Mouse (Mus musculus): ENCODE data around the gene Lhx1. TPM values are rescaled to one million over a fixed set of nuclear protein-coding genes. Genes with fewer than 3 reads are reported as not detected.

Lhx1 gene
- polyA plus RNA-seq, 1 experiment from 2014 or later = not detected

GRCm38 (mm10) chr11:84526976-84527860 lies 1.9 kb upstream of the Lhx1 start:
- no peak for DNase-seq (ENCODE audit: low spot score)

- DNase-seq (ENCODE audit: low spot score) = no peak
Observed at GRCm38 (mm10) chr11:84526451-84526850, 1.1 kb upstream of the Lhx1 start.

- DNase-seq (ENCODE audit: low spot score) = no peak
Observed at GRCm38 (mm10) chr11:84524511-84525270, 644 bp downstream of the Lhx1 start.

- DNase-seq (ENCODE audit: low spot score) = no peak
Observed at GRCm38 (mm10) chr11:84523841-84524510, 1.4 kb downstream of the Lhx1 start.

GRCm38 (mm10) chr11:84523321-84523831 lies 2.0 kb downstream of the Lhx1 start:
- DNase-seq (ENCODE audit: low spot score) = no peak

- no peak for DNase-seq (ENCODE audit: low spot score)
Observed at GRCm38 (mm10) chr11:84522577-84523320, 2.6 kb downstream of the Lhx1 start.

GRCm38 (mm10) chr11:84521751-84522299 lies 3.5 kb downstream of the Lhx1 start:
- no peak for DNase-seq (ENCODE audit: low spot score)

GRCm38 (mm10) chr11:84521071-84521390 lies 4.3 kb downstream of the Lhx1 start:
- no peak for DNase-seq (ENCODE audit: low spot score)

- DNase-seq (ENCODE audit: low spot score) = no peak
Observed at GRCm38 (mm10) chr11:84520269-84521070, 4.9 kb downstream of the Lhx1 start.

- DNase-seq (ENCODE audit: low spot score) = no peak
Observed at GRCm38 (mm10) chr11:84519576-84520268, 5.6 kb downstream of the Lhx1 start.

GRCm38 (mm10) chr11:84519036-84519435 lies 6.3 kb downstream of the Lhx1 start:
- DNase-seq (ENCODE audit: low spot score) = no peak

GRCm38 (mm10) chr11:84518261-84518660 lies 7.1 kb downstream of the Lhx1 start:
- no peak for DNase-seq (ENCODE audit: low spot score)

- DNase-seq (ENCODE audit: low spot score) = no peak
Observed at GRCm38 (mm10) chr11:84517431-84517830, 7.9 kb downstream of the Lhx1 start.

- DNase-seq (ENCODE audit: low spot score) = no peak
Observed at GRCm38 (mm10) chr11:84516501-84517240, 8.7 kb downstream of the Lhx1 start.

GRCm38 (mm10) chr11:84513171-84514116 lies 11.9 kb downstream of the Lhx1 start, which contains the start of gene Aatf:
Gene Aatf, minus strand, starts transcription at chr11:84513522.
- DNase-seq (ENCODE audit: low spot score) = peak; percentile 98

- no peak for DNase-seq (ENCODE audit: low spot score)
Observed at GRCm38 (mm10) chr11:84512031-84512430, 13.3 kb downstream of the Lhx1 start.

- no peak for DNase-seq (ENCODE audit: low spot score)
Observed at GRCm38 (mm10) chr11:84504296-84504695, 21.0 kb downstream of the Lhx1 start.
